Mouse (Mus musculus): Measurements from ENCODE around the gene Slc25a43. TPM values are rescaled to one million over a fixed set of nuclear protein-coding genes. Genes with fewer than 3 reads are reported as not detected.
"Not testable (repeated sequence)": the region's sequence is repeated elsewhere in the genome, so short reads cannot be mapped to it uniquely, and the experiment has no call there.

Gene Slc25a43
- polyA plus RNA-seq, 1 experiment = 0.44 TPM

DNA sequence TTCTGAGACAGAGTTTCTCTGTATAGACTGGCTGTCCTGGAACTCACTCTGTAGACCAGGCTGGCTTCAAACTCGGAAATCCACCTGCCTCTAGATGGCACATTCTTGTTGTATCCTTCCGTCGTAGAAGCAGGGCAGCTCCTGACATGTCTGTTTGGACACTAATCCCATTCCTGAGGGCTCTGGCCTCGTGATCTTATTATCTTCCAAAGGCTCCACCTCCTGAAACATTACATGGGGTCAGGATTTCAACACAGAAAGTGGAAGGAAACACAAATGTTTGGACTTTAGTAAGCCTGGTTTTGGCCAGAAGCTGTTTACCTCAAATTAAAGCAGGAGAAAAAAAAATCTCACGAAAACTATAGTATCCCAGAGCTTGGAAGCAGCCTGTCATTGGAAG is 23.9 kb downstream of the Slc25a43 start:
- Histone ChIP-seq H3K4me3 (ENCODE audit: insufficient read depth, low read length) (no peak overlapping the region), H3K4me1 (ENCODE audit: control insufficient read depth, insufficient read depth, low read length) (no peaks in the 10 kb centered on the region), H3K27ac (ENCODE audit: insufficient read depth, low read length) (no peak overlapping the region)
- TF ChIP-seq CTCF (IDR thresholded peaks at IDR 0.05; ENCODE audit: extremely low read depth, insufficient read depth, low read length) (no peak), POLR2A (IDR thresholded peaks at IDR 0.05; ENCODE audit: extremely low read depth, insufficient read depth, low read length) (no peak)

DNA sequence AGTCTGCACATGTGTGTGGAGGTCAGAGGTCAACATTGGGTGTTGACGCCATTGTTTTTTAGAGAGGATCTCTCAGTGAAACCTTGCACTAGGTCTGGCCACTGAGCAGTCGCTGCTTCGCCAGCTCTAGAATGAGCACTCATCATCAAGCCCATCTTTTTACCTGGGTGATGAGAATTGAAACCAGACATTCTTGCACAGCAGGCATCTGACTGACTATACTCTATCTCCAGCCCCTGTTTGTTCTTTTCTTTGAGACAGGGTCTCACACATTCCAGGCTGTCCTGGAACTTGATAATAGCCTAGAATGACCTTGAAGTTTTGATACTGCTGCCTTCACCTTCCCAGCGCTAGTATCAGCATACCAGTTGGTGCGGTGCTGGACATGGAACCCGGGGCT is 29.1 kb downstream of the Slc25a43 start:
- no peaks in the 10 kb centered on the region for H3K4me1 ChIP-seq (ENCODE audit: control insufficient read depth, insufficient read depth, low read length)
- H3K27ac ChIP-seq (ENCODE audit: insufficient read depth, low read length) = no peak overlapping the region
- H3K4me3 ChIP-seq (ENCODE audit: insufficient read depth, low read length) = no peak overlapping the region
- TF ChIP-seq POLR2A (IDR thresholded peaks at IDR 0.05; ENCODE audit: extremely low read depth, insufficient read depth, low read length) = no peak

DNA sequence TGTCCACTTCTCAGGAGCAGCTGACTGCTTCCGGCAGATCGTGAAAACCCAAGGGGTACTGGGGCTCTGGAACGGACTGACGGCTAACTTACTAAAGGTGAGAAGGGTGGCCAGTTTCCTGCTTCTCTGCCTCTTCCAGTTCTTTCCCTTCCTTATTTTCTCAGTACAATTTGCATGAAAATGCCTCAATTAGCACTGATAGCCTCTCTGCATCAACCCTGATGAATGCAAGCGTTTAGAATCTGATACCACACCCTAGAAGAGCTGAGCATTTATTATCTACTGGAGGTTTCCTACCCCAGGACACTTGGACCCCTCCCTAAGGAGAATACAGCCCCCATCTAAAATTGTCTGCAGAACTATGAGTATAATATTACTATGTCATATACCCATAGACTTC is 32.1 kb downstream of the Slc25a43 start:
- no peak overlapping the region for H3K27ac ChIP-seq (ENCODE audit: insufficient read depth, low read length)
- TF ChIP-seq POLR2A (IDR thresholded peaks at IDR 0.05; ENCODE audit: extremely low read depth, insufficient read depth, low read length) (no peak), CTCF (IDR thresholded peaks at IDR 0.05; ENCODE audit: extremely low read depth, insufficient read depth, low read length) (no peak)
- no peak overlapping the region for H3K4me3 ChIP-seq (ENCODE audit: insufficient read depth, low read length)
- H3K4me1 ChIP-seq (ENCODE audit: control insufficient read depth, insufficient read depth, low read length) = no peaks in the 10 kb centered on the region

DNA sequence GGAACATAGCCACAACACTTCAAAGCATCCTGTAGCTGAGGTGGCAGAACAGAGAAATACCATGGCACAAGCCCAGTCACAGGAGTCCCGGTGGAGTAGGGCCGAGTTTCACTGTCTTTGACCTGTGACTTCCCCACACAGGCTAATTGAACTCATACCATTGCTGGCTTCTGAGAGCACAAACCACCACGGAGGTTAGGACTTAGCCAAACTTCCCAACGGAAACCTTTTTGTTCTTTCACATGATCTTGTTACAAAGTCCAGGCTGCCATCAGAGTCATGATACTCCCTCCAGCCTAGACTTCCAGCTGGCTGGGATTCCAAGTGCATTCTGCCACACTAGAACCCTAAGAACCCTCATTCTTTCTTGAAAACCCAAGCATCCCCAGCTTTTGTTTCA is 34.2 kb downstream of the Slc25a43 start:
- TF ChIP-seq CTCF (IDR thresholded peaks at IDR 0.05; ENCODE audit: extremely low read depth, insufficient read depth, low read length) = no peak
- Histone ChIP-seq H3K27ac (ENCODE audit: insufficient read depth, low read length) (no peak overlapping the region), H3K4me3 (ENCODE audit: insufficient read depth, low read length) (no peak overlapping the region), H3K4me1 (ENCODE audit: control insufficient read depth, insufficient read depth, low read length) (no peaks in the 10 kb centered on the region)

DNA sequence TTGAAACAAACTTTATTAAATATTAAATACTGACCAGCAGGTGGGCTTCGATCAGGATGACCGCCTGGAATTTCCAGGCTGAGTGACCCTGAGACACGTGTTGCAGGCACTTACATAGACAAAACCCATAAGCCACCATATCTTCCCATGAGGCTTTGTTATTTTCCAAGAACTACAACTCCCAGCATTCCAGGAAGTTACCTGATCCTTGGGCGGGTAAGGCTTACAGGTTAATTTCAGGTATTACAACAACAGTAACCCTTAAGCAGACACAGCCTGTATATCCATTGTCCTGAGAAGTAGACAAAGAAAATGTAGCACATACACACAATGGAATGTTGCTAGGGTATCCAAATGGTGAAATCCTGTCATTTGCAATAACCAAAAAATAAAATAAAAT is 45.9 kb downstream of the Slc25a43 start:
- Histone ChIP-seq H3K4me3 (ENCODE audit: insufficient read depth, low read length) (no peak overlapping the region), H3K27ac (ENCODE audit: insufficient read depth, low read length) (no peak overlapping the region), H3K4me1 (ENCODE audit: control insufficient read depth, insufficient read depth, low read length) (no peaks in the 10 kb centered on the region)
- TF ChIP-seq CTCF (IDR thresholded peaks at IDR 0.05; ENCODE audit: extremely low read depth, insufficient read depth, low read length) = no peak
- no peak for TF ChIP-seq POLR2A (IDR thresholded peaks at IDR 0.05; ENCODE audit: extremely low read depth, insufficient read depth, low read length)

DNA sequence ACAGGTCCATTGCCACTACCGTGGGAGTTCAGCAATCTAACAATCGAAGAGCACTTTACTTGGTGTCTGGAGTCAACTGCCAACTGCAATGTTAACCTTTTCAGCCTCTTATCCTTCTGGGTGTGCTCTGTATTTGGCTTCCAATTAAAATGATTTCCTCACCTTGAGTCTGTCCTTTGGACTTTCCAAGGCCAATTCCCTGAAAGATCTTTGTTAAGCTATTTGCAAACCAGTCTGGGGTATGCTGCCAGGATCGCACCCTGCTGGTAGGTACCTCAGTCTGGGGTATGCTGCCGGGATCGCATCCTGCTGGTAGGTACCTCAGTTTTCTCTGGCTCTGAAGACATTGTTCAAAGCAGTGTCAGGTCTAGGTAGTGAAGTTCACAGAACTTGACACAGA is 51.1 kb downstream of the Slc25a43 start:
- H3K4me1 ChIP-seq (ENCODE audit: control insufficient read depth, insufficient read depth, low read length) = no peaks in the 10 kb centered on the region
- H3K27ac ChIP-seq (ENCODE audit: insufficient read depth, low read length) = no peak overlapping the region
- TF ChIP-seq POLR2A (IDR thresholded peaks at IDR 0.05; ENCODE audit: extremely low read depth, insufficient read depth, low read length) (no peak), CTCF (IDR thresholded peaks at IDR 0.05; ENCODE audit: extremely low read depth, insufficient read depth, low read length) (no peak)
- no peak overlapping the region for H3K4me3 ChIP-seq (ENCODE audit: insufficient read depth, low read length)

DNA sequence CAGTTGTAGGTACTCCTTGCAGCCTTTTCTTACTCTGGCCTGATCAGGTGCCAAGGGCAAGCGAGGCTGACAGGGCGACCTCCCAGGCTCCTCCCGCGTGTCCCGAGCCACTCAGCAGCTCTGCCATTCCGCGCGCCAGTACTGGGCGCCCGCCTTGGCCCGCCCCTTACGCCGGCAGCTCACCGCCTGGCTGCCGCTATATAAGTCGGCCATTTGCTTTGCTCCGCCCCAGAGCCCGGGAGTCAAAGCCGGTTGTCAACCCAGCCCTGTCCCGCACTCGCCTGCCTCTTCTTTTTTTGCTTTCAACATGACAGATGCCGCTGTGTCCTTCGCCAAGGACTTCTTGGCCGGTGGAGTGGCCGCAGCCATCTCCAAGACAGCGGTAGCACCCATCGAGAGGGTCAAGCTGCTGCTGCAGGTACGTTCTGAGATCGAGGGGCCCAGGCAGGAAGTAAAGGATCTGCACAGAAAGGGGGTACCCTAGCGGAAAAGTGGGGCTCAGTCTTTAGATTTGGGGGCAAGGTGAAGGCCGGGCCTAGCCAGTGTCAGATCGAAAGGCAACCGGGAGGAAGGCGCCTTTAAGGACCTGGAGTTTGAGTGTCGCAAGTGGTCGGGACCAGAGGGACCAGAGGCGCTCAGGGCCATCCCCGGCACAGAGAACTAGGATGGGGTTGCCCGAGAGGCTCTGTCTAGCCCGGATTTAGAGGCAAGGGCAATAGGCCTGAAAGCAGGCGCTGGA is 52.1 kb downstream of the Slc25a43 start, which contains the start of gene Slc25a5:
Slc25a5 (plus strand) TSS at position 228 of the 739 bp plus-strand sequence.
- Histone ChIP-seq H3K4me1 (ENCODE audit: control insufficient read depth, insufficient read depth, low read length) (no peaks in the 10 kb centered on the region), H3K27ac (ENCODE audit: insufficient read depth, low read length) (peak within 1 kb of the TSS; percentile 94), H3K4me3 (ENCODE audit: insufficient read depth, low read length) (peak within 1 kb of the TSS; percentile 90)
- TF ChIP-seq CTCF (IDR thresholded peaks at IDR 0.05; ENCODE audit: extremely low read depth, insufficient read depth, low read length) (no peak), POLR2A (IDR thresholded peaks at IDR 0.05; ENCODE audit: extremely low read depth, insufficient read depth, low read length) (peak; percentile 83)

DNA sequence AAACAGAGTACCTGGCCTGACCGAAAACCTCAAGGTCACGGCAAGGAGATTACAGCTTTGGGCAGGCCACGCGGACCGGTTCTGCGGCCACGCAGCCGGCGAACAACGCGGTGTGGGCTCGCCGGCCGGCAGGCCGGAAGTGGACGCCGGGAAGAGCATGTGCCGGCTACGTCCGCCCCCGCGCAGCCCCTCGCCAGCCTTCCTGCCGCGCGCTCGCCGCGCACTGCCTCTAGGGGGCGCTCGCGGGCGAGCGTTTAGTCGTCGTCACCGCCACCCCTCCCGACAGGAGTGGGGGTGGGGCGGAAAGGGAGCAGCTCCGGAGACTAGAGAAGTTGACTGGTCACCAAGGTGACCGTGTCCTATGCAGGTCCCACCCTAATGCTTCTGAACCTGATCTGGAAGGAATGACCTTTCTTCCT is 52.7 kb downstream of the Slc25a43 start:
- TF ChIP-seq CTCF (IDR thresholded peaks at IDR 0.05; ENCODE audit: extremely low read depth, insufficient read depth, low read length) = peak; percentile 25
- TF ChIP-seq POLR2A (IDR thresholded peaks at IDR 0.05; ENCODE audit: extremely low read depth, insufficient read depth, low read length) = no peak
- Histone ChIP-seq H3K4me3 (ENCODE audit: insufficient read depth, low read length) (peak overlapping the region; percentile 90), H3K4me1 (ENCODE audit: control insufficient read depth, insufficient read depth, low read length) (no peaks in the 10 kb centered on the region), H3K27ac (ENCODE audit: insufficient read depth, low read length) (peak overlapping the region; percentile 94)

DNA sequence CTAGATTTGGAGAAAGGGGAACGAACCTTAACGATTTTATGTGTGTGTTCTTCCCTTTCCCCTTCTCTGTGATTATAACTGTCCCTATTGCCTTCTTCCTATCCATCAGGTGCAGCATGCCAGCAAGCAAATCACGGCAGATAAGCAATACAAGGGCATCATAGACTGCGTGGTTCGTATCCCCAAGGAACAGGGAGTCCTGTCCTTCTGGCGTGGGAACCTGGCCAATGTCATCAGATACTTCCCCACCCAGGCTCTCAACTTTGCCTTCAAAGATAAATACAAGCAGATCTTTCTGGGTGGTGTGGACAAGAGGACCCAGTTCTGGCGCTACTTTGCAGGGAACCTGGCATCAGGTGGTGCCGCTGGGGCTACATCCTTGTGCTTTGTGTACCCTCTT is 53.3 kb downstream of the Slc25a43 start:
- H3K27ac ChIP-seq (ENCODE audit: insufficient read depth, low read length) = peak overlapping the region; percentile 70

DNA sequence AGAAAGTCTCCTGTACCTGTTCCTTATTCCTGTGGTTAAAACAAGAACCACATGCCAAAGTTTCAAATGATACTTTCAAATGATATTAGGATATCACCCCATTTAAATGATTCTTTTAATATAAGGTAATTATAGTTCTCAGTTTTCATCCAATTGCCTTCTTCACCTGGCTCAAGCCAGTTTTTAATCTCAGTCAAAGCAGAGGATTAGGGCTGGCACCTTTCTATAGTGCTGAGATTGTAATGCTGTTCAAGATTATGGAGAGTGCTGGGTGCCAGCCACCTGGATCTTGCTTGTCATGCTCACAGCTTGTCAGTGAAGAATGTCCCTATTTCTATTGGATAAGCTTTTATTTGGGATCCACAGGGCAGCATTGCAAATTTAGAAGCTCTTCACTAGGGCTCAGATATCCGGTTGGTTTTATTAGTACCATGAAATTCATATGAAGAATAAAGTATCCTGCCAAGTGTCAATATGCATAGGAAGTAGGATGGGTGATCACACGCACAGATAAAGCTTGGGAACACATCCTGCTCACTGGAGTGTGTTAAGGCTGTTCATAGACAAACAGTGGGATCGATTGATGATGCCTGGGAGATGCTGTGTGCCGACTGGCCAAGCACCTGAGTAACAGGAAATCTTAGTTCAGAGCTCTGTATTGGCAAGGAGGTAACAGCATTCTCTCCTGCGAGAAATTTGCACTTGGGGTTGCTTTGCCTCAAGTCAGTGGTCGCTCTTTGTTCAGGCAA is 55.8 kb downstream of the Slc25a43 start:
- H3K4me1 ChIP-seq (ENCODE audit: control insufficient read depth, insufficient read depth, low read length) = no peaks in the 10 kb centered on the region
- no peak for TF ChIP-seq CTCF (IDR thresholded peaks at IDR 0.05; ENCODE audit: extremely low read depth, insufficient read depth, low read length)
- TF ChIP-seq POLR2A (IDR thresholded peaks at IDR 0.05; ENCODE audit: extremely low read depth, insufficient read depth, low read length) = no peak
- H3K27ac ChIP-seq (ENCODE audit: insufficient read depth, low read length) = no peak overlapping the region
- H3K4me3 ChIP-seq (ENCODE audit: insufficient read depth, low read length) = no peak overlapping the region

More for the DNA sequence above, 53.3 kb downstream of the Slc25a43 start:
- peak overlapping the region; percentile 90 for H3K4me3 ChIP-seq (ENCODE audit: insufficient read depth, low read length)
- not testable (repeated sequence) for H3K4me1 ChIP-seq (ENCODE audit: control insufficient read depth, insufficient read depth, low read length)

Measured in cortical plate, adult 2 months (tissue).